Mouse (Mus musculus) lung, postnatal 14 days (tissue): ENCODE measurements around the gene Ube3a.

Source experiments
- DNase-seq: peaks from one replicate; pipeline ENCODE4 v3.0.0; 2021

Ube3a gene

DNA sequence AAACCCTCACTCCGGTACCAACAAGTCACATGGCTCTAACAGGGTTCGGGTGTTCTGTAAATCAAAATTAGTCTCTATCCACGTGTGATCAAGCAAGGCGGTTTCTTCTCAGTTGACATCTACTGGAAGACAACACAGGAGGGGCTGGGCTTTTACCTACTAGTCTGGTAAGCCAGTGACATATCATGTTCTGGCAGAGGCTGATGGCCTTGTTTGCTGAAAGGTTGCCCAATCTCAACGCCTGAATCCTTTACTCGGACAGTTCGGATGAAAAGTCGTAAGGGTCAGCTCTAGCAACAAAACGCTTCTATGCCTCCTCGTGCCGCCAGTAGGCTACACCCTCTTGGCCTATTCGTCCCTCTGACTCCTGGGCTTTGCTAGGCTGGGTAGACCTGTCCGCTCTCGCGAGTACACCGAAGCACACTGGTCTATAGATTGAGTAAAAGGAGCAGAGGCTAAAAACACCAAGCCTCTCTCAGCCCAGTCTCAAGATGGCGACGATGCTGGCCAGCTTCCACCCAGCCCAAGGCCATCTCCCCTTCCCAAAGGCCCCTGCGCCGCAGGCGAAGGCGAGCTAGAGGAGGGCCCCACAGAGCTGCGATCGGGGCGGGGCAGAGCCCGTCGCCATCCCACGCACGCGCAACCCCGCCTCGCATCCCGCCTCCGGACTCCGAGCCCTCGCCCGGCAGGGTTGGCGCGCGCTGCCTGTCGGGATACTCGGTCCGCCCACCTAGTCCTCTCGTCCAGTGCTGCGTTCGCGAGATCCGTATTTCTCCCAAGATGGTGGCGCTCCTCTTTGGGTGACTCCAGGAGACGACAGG, at the start of gene Ube3a:
Ube3a (plus strand) TSS at position 706 of the 821 bp plus-strand sequence.
- peak; percentile 98 for DNase-seq

DNA sequence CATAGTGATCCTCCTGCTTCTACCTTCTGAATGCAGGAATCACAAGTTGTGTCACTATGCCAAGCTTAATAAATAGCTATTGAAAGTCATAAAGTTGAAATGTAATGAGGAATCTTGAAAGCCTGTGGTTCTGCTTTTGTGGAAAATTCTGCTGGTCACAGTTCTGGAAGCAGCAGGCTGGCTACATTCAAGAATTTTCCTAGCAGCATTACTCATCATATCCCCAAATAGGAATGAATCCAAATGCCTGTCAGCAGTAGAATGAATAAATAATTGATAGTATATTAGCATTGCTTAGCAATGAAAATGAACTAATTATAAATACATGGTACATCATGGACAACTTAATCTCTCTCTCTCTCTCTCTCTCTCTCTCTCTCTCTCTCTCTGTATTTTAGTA, 35.7 kb upstream of the Ube3a start:
- no peak for DNase-seq

DNA sequence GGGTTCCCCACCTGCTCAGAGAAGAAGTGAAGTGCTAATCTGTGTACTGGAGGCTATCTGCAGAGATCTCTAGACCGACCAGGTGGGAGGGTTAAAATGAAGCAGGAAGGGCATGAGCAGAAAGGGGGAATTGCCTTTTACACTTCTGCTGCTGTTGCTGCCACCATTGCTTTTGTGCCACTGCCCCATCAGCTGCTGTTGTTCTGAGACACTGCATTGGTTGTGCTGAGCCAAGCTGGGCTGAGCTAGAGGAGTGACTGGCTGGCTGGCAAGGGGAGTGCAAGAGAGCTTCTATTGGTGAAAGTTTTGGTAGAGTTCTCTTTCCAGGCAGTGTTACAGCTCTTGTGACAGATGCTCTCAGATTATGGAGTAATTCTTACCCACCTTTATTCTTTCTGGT, 13.6 kb upstream of the Ube3a start:
- no peak for DNase-seq

DNA sequence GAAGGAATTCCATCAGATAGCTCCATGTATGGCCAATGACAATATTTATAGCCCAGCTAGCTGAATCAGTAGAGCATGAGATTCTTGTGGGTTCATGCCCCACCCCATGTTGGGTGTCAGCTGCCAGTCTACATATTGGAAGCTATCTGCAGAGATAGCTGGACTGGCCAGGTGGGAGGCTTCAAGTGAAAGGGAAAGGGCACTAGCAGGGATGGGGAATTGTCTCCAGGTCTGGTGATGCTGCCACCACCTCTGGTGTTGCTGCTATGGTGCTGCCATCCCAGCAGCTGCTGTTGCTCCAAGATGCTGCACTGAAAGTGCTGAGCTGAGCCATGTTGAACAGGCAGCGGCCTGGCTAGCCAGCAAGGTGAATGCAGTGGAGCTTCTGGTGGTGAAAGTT, 7.3 kb upstream of the Ube3a start:
- DNase-seq: no peak

DNA sequence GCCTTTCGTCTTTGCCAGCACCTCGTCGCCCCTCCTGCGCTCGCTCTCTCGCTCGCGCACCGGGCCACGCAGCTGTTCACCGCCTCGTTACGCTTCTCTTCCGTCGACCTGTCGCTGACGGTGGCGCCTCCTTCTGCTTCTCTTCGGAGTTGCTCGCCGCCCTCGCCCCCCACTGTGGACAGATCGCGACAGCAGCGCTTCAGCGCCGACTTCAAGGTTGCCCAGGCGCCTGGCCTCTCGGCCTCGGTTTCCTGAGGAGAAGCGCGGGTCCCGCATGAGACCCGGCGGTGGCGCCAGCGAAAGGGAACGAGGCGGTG, 274 bp downstream of the Ube3a start:
- no peak for DNase-seq

DNA sequence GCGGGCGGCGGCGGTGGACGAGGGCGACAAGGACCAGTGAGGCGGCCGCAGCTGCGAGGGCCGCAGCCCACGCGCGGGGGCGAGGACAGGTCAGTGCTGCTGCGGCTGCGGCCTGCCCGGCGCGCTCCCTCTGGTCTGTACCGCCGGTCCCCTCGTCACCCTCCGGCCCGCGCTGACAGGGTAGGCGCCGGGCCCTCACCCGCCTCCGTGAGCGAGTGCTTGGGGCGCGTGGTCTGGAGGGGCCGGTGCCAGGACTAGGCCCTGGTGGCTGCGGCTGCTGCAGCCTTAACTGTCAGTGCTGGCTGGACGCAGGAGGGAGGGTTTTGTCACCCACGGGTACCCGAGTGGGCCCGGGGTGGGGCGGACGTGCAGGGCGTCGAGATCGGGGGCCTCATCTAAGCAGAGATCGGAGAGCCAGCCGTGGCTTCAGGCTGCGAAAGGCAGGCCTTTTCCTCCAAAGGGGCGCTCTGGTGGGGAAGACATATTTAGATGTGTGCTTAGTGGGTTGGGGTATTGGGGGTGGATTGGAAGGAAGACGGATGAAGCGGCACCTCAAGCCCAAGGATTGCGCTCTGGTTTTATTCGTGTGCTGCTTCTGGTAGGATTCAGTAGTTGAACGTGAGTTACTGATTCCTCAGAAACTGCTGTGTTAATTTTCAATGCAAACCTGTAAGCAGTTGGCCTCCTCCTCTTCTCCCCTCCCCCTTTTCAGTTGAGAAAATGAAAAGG, 797 bp downstream of the Ube3a start:
- peak; percentile 51 for DNase-seq

DNA sequence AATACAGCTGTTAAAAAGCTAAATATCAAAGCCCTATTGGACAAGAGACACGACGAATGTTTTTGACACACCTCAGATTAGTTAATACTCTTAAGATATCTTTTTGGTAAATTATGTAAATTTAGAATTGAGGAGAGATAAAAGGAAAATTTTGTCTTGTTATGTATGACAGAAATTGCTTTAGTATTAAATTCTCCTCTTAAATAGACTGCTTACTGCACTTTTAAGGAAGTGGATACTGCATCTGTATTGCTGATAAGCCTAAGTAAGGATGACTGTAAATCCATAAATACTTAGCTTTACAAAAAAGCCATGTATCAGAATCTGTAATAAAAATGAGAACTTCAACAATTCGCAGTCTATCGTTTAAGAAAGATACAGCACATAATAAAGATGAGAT, 1.8 kb downstream of the Ube3a start:
- DNase-seq: no peak

DNA sequence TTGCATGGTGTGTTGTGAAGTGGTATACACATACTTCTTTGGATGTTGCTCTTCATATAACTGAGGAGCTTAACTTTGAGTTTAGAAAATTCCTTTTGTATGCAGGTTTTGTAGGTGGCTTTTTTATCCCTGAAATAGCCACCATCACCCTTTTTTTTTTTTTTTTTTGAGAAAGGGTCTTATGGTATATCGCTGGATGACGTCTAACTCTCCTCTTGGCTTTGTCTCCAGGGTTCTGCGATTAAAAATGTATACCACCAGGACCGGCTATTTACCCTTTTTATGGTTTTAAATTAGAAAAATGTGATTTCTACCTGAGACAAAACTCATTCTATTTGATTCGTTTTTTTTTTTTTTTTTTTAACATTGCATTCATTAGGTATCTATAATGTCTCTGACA, 2.2 kb downstream of the Ube3a start:
- DNase-seq: no peak

DNA sequence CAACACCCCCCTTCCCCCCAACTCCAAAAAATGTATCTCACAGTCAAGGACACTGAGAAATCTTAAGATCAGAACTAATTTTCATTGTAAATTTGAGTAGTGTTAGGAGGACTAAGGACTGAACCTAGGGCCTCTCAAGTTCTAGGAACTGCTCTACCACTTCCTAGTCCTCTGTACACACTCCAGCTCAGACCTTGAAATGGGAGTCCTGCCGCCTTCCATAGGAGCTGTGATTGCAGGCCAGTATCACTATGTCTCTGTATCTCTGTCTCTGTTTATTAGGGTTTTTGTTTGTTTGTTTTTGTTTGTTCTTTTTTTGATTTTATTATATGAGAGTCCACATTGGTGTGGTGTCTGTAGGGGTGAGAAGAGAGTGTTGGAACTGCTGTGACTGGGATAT, 3.4 kb downstream of the Ube3a start:
- DNase-seq: no peak

DNA sequence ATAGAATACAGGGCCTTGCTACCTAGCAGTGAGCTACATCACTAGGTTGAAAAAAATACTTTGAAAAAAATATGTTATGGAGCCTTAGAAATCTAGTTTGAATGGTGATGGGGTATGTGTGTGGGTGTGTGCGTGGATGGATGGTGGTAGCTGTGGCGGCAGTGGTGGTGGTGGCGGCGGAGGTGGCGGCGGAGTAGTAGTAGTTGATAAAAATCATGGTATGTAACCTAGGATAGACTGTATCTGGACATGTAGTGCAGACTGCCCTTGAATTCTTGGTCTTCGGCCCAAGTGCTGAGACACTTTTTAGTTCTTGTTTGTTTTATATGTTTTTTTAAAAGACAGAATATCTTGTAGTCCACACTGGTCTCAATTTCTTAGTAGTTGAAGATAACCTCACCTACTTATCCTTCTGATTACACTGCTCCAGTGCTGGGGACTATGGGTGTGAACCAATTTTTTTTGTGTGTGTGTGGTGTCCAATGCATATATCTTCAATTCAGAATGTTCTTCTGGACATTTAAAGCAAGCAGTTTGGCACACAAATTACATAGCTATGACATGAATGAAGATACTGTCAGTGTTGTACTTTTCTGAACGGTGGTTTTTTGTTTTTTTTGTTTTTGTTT, 6.3 kb downstream of the Ube3a start:
- no peak for DNase-seq

DNA sequence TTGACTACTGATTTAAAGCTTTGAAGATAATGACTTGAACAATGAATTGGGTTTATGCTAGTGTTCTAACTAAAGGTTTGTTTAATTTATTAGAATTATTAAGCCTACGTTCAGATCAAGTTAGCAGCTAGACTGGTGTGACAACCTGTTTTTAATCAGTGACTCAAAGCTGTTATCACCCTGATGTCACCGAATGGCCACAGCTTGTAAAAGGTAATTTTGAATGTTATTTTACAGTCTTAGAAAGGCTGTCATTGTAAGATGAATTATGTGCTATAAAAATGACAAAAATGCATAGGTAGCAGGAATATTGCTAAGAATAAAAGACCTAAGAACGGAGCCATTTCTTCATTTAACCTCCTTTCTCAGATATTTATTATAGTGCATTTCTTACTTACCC, 14.7 kb downstream of the Ube3a start:
- no peak for DNase-seq

DNA sequence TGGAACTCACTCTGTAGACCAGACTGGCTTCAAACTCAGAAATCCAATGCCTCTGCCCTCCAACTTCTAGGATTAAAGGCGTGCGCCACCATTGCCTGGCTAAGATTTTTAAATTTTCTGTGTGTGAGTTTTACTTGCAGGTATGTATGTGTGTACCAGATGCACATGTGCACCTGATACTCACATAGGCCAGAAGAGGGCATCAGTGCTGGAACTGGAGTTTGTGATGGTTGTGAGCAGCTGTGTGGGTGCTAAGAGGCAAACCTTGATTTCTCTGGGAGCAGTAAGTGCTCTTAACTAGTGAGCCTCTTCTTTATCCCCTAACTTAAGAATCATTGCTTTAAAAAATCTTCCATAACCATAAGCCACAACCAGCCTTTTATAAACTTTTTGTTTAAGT, 17.0 kb downstream of the Ube3a start:
- no peak for DNase-seq

DNA sequence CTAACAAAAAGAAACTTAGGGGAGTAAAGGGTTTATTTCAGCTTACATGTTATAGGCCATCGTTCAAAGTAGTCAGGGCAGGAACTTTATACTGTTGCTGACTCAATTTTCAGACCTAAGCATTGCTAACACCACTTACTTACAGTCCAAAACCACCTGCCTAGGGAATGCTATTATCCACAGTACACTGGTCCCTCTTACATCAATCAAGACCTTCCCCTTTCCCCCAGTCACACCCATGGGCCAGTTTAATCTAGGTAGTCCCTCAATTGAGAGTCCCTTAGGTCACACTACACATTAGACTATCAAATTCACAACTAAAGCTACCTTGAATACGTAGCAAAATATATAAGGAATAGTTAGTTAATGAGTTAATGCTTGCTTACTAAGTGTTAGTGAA, 24.8 kb downstream of the Ube3a start:
- no peak for DNase-seq

DNA sequence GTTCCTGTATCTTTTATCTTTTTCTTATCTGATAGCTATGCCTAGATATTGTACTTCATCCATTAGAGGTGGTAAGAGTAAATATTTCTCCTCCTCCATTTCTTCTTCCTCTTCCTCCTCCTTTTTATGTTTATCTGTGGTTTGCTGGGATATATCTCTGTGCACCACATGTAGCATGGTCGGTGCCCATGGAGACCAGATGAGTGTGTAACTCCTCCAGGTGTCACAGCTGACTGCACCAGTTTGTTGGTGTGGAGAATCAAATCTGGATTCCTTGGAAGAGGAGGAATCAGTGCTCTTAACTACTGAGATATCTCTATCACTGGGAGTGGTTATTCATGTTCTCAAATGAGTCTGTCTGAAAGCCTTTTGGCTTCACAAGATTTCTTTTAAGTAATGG, 37.0 kb downstream of the Ube3a start:
- DNase-seq: no peak

DNA sequence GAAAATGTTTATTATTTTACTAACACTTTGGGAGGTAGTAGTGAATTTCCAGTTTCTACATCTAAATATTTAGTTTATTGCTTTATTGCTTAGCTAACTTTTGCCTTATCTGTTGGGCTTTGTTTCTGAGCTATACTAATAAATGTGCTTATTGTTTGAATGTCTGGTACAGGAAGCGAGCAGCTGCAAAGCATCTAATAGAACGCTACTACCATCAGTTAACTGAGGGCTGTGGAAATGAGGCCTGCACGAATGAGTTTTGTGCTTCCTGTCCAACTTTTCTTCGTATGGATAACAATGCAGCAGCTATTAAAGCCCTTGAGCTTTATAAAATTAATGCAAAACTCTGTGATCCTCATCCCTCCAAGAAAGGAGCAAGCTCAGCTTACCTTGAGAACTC, 43.2 kb downstream of the Ube3a start:
- DNase-seq: no peak

DNA sequence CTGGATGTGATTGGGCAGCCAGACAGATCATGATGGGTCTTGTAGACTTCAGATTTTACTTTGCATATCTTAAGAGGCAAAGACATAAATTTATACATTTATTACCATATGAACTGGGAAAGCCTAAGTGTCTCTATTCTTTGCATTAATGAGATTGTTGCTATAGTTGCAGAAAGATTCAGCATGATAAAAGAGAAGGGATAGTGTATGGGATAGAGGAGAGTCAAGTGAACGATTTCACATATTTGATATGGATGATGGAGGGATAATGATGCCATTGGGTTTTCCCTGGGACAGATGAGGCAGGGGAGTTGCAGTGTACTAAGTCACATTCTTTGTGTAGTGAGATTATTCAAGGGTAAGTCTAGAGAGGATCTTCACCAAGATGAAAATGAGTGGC, 84.0 kb downstream of the Ube3a start:
- no peak for DNase-seq

DNA sequence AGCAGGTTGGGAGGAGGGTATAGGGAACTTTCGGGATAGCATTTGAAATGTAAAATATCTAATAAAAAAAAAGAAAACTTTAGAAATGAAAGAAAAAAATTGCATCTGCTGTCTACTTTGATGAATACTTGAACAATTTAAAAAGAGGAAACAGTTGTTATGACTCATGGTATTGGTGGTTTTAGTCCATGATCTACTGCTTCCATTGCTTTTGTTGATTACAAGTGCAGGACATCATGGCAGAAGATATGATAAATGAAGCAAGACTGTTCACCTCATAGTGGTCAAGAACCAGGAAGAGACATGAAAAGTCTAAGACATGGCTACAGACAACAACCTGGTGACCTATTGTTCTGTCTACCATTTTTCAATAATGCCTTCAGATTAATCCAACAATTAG, 94.2 kb downstream of the Ube3a start:
- no peak for DNase-seq
